Mouse (Mus musculus) megakaryocyte-erythroid progenitor cell, adult 5-6 weeks (primary cell): Measurements from ENCODE around the gene Itgb3. TPM values are rescaled to one million over a fixed set of nuclear protein-coding genes. Genes with fewer than 3 reads are reported as not detected.
"Not testable (repeated sequence)": the region's sequence is repeated elsewhere in the genome, so short reads cannot be mapped to it uniquely, and the experiment has no call there.

Experiments used
- ATAC-seq: replicated peaks from 2 replicates; pipeline ENCODE4 v1.8.0; 2016; ENCODE audit warnings: mild to moderate bottlenecking, inconsistent platforms; ENCODE audit not compliant: severe bottlenecking, poor library complexity, low FRiP score, low TSS enrichment
- total RNA-seq, 2 experiments: library from RNA; stranded (forward) in 1 of 2; stranded (reverse) in 1 of 2; fragments of 200-1000, 215-1000 nt in 1 of 2; fragments of >200 nt in 1 of 2; fragmentation: Nextera tagmentation in 1 of 2; gene quantifications; 2 replicates each; pipeline ENCODE4 v1.2.3; 2014 to 2017

Itgb3 gene
- 0.52 and 0.94 TPM in 2 replicates for total RNA-seq (2014; fragmentation: Nextera tagmentation)
- 2.6 and 3.6 TPM in 2 replicates for total RNA-seq (2017)

GRCm38 (mm10) chr11:104607491-104608245 lies at the start of gene Itgb3:
Gene Itgb3, plus strand, starts transcription at chr11:104608000.
- 0 out of 2 replicates have a peak, but pooled peaks have one; percentile 41 for ATAC-seq

GRCm38 (mm10) chr11:104558065-104558464 lies 49.7 kb upstream of the Itgb3 start:
- no peak for ATAC-seq

- ATAC-seq = no peak
These were observed 49.0 kb upstream of the Itgb3 start for GRCm38 (mm10) chr11:104558651-104559403.

GRCm38 (mm10) chr11:104560971-104561370 lies 46.8 kb upstream of the Itgb3 start:
- ATAC-seq = no peak

DNA sequence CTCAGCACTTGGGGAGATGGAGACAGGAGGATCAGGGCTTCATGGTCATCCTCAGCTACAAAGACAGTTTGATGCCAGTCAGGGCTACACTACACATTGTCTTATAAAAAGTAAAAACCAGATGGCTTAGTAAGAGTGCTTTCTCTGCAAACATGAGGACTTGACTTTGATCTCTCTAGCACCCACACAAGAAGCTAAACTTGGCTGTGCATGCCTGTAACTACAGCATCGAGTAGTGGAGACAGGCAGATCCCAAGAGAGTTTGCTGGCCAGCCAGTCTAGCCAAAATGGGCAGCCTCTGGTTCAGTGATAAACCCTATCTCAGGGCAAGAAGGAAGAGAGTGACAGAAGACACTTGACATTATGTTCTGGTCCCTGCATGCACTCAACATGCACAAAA lies 44.3 kb upstream of the Itgb3 start:
- no peak for ATAC-seq

DNA sequence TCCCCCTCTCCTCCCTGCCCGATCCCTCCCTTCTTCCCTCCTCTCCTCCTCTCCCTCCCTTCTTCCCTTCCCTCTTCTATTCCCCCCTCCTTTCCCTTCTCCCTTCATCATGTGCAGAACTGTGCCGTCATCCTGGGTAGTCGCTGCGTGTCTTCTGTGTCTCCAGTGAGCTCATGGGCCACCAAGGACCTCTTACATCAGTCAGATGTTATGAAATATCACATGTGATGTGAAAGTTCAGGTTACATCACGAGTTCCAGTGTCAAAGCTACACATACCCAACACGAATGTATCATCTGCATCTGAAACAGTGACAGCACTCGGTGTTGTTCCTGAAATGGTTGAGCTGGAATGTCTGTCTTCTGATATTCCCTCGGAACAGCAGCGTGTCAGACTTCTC lies 42.6 kb upstream of the Itgb3 start:
- ATAC-seq = no peak

DNA sequence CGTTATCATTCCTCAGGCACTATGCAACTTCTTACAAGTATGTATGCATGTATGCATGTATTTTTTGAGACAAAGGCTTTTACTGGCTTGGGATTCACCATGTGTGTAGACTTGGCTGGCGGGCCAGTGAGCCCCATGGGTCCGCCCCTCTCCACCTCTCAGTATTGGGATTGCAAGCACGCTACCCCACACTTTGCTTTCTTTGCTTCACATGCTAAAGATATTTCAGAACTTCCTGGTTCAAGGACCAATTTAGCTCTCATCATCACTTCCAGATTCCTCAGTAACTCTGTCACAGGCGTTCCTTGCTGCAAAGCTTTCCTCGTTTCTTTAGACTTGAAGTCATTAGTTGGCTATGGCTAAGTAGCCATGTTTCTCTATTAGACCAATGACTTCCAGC lies 41.7 kb upstream of the Itgb3 start:
- no peak for ATAC-seq

- no peak for ATAC-seq
These were observed 41.0 kb upstream of the Itgb3 start for GRCm38 (mm10) chr11:104566796-104567195.

DNA sequence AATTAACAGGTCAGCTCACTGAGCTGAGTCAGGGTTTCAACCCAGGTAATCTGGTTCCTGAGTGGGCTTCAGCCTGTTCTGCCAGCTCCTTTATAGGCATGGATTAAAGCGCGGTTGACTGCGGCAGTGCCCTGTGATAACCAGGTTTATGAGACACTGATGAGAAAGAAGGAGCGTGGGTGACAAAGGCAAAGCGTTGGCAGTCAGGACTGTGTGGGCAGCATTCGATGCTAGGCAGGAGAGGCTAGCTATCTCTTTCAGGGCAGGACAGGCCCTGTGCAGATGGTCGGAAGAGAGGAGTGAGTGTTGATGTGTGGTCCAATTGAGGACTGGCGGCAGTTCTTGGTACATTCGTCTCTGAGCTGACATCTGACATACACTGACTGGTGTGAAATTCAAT lies 40.1 kb upstream of the Itgb3 start:
- no peak for ATAC-seq

- no peak for ATAC-seq
These were observed 39.5 kb upstream of the Itgb3 start for GRCm38 (mm10) chr11:104568326-104568725.

GRCm38 (mm10) chr11:104570515-104570914 lies 37.3 kb upstream of the Itgb3 start:
- ATAC-seq = not testable (repeated sequence)

DNA sequence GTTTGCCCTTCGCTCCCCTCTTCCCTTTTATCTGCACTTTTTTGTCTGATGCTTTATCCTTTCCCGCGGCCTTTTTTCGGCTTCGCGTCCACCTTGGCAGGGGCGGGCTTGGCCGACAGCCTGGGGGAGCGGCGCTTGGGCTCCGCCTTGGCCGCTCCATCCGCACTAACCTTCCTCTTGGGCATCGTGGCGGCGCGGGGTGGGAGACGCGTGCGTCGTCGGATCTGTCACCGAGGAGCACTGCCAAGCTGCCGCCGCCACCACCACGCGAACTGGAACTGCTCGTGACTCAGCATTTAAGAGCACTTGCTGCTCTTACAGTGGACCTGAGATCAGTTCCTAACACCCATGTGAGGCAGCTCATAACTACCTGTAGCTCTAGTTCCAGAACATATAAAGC lies 36.4 kb upstream of the Itgb3 start:
- peak; percentile 77 for ATAC-seq

GRCm38 (mm10) chr11:104572091-104572490 lies 35.7 kb upstream of the Itgb3 start:
- no peak for ATAC-seq

DNA sequence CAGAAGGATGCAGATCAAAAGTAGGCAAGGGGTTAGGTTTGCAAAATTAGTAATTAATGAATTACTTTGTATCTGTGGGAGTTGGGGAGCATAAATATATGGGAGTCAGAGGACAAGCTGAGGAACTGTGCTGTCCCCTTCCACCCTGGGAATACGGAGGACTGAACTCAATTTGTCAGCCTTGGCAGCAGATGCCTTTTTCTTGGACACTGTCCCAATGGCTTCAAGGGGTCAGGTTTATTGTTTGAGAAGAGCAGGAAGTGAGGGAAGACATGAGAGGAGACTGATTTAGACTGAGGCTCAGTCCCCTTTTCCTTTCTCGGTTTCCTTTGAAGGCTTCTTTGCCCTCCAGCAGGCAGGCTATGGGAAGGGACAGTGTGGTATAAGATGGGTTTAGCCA lies 35.2 kb upstream of the Itgb3 start:
- no peak for ATAC-seq

DNA sequence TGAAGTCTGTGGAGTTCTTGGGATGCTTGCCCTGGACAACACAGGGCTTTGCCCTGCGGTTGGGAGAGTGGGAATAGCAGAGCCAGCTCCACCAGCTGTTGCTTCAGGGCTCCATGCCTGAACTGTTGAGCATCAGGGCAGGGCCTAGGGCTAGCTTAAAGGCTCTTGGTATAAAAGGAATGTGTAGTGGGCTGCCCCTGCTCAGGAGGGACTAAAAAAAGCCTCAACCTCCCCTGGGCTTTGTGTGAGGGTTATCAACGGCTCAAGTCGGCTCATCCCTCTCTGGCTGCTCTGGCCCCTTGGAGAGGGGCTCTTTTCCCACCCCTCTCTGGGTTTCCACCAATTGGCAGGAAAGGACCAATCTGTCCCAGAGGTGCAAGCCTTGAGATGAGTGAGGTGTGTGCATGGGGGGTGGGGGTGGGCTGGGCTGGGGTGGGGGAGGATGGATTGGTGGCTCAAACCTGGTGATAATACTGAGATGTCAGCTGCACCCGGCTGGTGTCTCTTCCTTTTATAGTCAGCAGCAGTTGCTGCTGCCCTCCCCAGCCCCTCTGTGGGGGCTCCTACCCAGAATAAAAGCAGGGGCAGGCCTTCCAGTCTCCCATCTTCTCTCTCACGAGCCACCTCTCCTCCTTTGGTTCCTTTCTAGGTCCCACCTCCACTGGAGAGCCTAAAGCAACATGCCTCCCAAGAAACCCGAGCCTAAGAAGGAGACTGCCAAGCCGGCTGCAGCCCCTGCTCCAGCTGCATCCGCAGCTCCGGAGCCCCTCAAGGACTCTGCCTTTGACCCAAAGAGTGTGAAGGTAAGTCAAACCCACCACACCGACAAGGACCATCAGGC lies 30.8 kb upstream of the Itgb3 start:
- ATAC-seq = no peak

DNA sequence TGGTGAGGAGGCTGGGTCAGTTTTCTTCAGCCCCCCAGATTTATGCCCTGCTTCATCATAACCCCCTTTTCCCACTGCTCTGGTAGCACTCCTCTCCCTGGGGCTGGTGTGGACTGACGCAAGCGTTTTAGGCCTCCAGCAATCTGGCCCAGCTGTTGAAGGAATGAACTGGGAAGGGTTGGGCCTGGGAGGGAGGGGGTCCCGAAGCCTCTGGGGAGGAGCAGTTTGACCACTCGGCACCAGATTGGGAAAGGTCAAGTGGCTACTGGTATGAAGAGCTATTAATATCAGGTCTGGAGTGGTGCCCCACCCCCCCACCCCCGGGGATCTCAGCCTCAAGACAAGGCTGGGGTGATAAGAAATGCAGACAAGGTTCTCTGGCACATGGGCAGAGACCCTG lies 29.7 kb upstream of the Itgb3 start:
- no peak for ATAC-seq

DNA sequence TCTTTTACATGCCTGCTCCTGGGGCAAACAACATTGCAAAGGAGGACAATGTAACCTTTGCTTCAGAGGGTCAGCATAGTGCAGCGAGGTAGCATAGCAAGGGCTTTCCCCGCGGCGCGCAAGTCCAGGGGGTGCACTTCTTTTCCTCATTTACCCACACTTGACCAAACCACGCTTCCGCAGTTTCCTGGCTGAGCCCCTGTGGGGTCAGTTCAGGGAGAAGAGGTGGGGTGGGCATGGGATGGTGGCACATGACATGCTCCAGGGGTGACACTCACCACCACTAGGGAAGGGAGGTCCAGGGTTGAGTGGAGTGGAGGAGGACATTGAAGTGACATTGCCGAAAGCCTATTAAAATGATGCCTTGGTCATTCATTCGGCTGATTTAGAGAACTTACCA lies 28.7 kb upstream of the Itgb3 start:
- no peak for ATAC-seq

DNA sequence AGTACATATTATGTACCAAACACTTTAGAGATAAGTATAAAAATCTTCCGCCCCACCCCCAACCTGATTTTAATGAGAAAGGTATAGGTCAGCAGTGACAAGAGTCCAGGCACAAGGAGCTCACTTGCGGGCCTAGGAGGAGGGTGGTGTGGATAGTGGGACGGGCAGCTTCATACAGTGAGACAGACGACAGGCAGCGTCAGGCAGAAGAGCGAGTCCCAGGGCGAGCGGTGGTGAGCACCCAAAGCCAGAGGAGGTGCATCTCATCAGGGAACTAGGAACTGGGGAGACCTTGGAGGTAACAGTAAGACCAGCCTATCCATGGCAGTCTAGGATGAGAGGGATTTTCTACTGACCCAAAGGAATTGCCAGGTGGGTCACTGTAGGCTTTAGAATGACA lies 28.2 kb upstream of the Itgb3 start:
- ATAC-seq = no peak

DNA sequence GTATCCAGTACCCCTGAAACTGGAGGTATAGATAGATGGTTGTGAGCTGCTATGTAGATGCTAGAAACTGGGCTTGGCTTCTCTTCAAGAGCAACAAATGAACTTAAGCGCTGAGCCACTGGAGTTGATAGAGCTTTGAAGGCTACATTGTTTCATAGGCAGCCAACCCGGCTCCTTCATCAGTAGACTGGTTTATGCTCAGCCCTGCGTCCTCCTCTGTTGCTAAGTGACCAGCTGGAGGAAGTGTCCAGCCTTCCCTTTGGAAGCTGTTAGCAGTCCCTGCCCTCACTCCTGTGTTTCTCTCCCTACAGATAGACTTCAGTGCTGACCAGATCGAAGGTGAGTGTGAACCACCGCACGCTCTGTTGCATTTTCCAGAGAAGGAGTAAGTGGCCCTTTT lies 27.7 kb upstream of the Itgb3 start:
- no peak for ATAC-seq

DNA sequence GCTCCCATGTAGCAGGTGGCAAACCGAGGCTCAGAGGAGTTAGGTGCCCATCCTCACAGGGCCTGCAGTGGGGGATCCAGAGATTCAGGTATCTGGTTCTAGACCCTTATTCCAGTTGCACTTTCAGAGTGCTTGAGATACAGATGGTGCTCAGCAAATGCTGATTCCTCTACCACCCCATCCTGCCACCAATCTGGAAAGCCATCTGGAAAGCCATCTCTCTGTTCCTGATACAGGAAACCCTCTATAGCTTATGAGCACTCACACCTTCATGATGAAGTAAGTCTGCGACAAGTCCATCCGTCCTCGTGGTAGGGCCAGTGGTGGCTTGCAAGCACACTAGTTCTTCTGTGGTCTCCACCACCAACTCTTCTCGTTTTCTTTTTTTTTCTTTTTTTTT lies 27.2 kb upstream of the Itgb3 start:
- no peak for ATAC-seq
